Mouse (Mus musculus) liver, embryonic 13.5 days (tissue): Measurements from ENCODE around the gene Dmgdh. TPM values are rescaled to one million over a fixed set of nuclear protein-coding genes. Genes with fewer than 3 reads are reported as not detected.

ENCODE experiments used
- ATAC-seq: fragments of 200-750 bp; cut with Nextera tagmentation; 2 replicates; pipeline ENCODE4 v1.8.0; 2017; ENCODE audit warnings: low read depth, mild to moderate bottlenecking, moderate number of reproducible peaks, moderate library complexity
- DNase-seq: peaks from one replicate; pipeline ENCODE4 v3.0.0; 2022
- H3K27ac ChIP-seq: fragments of 300-500 bp; sonication (generic); 2 replicates; pipeline ENCODE4 v1.5.1; 2015; ENCODE audit warnings: moderate library complexity, mild to moderate bottlenecking, inconsistent platforms
- H3K27me3 ChIP-seq: fragments of 300-500 bp; sonication (generic); 2 replicates; pipeline ENCODE4 v1.6.1; 2015; ENCODE audit warnings: mild to moderate bottlenecking, inconsistent platforms
- H3K36me3 ChIP-seq: fragments of 300-500 bp; sonication (generic); 2 replicates; pipeline ENCODE4 v1.6.1; 2015; ENCODE audit warnings: mild to moderate bottlenecking, inconsistent platforms
- H3K4me1 ChIP-seq: fragments of 300-500 bp; sonication (generic); replicated peaks from 2 replicates; pipeline ENCODE4 v1.6.1; 2015; ENCODE audit warnings: inconsistent platforms
- H3K4me2 ChIP-seq: fragments of 300-500 bp; sonication (generic); 2 replicates; pipeline ENCODE4 v1.6.1; 2015; ENCODE audit warnings: inconsistent platforms, mild to moderate bottlenecking, moderate library complexity
- H3K4me3 ChIP-seq: fragments of 300-500 bp; sonication (generic); replicated peaks from 2 replicates; pipeline ENCODE4 v1.5.1; 2015; ENCODE audit warnings: mild to moderate bottlenecking, inconsistent platforms
- H3K9ac ChIP-seq: fragments of 300-500 bp; sonication (generic); 2 replicates; pipeline ENCODE4 v1.6.1; 2015; ENCODE audit warnings: mild to moderate bottlenecking, inconsistent platforms
- H3K9me3 ChIP-seq: fragments of 300-500 bp; sonication (generic); replicated peaks from 2 replicates; pipeline ENCODE4 v1.6.1; 2016; ENCODE audit warnings: inconsistent platforms
- WGBS: fragments of 180-500 bp; shearing (Covaris S2); methylation state at CpG from one replicate; pipeline ENCODE4 v1.1.7; 2015; ENCODE audit not compliant: insufficient replicate concordance; 5-methylcytosine and 5-hydroxymethylcytosine counted together
- polyA plus RNA-seq: library from polyadenylated mRNA; unstranded; fragments of >200 nt; fragmentation: Nextera tagmentation; extraction: Ambion mirVana; gene quantifications from 2 replicates; pipeline ENCODE4 v1.2.1, GENCODE M21; 2015

The Dmgdh gene
- polyA plus RNA-seq, 1 experiment from 2014 or later = 10.1 TPM

GRCm38 (mm10) chr13:93710325-93710724 is 36.1 kb downstream of the Dmgdh start:
- Histone ChIP-seq H3K4me1 (no peaks in the 10 kb centered on the region), H3K9ac (no peak overlapping the region), H3K36me3 (no peaks in the 10 kb centered on the region; the same call in 1 of the 2 replicates), H3K4me3 (no peak overlapping the region), H3K9me3 (no peaks in the 10 kb centered on the region), H3K27me3 (no peaks in the 10 kb centered on the region), H3K4me2 (no peak overlapping the region), H3K27ac (0 out of 2 replicates have a peak overlapping the region, but pooled peaks have one; percentile 29)
- ATAC-seq = no peak
- DNase-seq = no peak
- 70% methylated on average over 4 of the region's 4 CpGs for WGBS

- Histone ChIP-seq H3K9ac (no peak overlapping the region), H3K27me3 (no peaks in the 10 kb centered on the region), H3K4me2 (no peak overlapping the region), H3K9me3 (no peaks in the 10 kb centered on the region), H3K4me1 (no peaks in the 10 kb centered on the region), H3K4me3 (no peak overlapping the region), H3K27ac (no peak overlapping the region), H3K36me3 (no peaks in the 10 kb centered on the region; the same call in 1 of the 2 replicates)
- no peak; the same call in 1 of the 2 replicates for ATAC-seq
- WGBS = 55% methylated on average over 4 of the region's 4 CpGs
- DNase-seq = no peak
Measured at GRCm38 (mm10) chr13:93711226-93711625, 37.0 kb downstream of the Dmgdh start.

GRCm38 (mm10) chr13:93712362-93712761 is 38.1 kb downstream of the Dmgdh start:
- Histone ChIP-seq H3K4me1 (no peaks in the 10 kb centered on the region), H3K27me3 (no peaks in the 10 kb centered on the region), H3K36me3 (no peaks in the 10 kb centered on the region; the same call in 1 of the 2 replicates), H3K4me2 (no peak overlapping the region), H3K9me3 (no peaks in the 10 kb centered on the region), H3K4me3 (no peak overlapping the region), H3K9ac (no peak overlapping the region), H3K27ac (no peak overlapping the region)
- 69% methylated on average over 4 of the region's 4 CpGs for WGBS
- DNase-seq (no peak), ATAC-seq (no peak)

- Histone ChIP-seq H3K4me3 (no peak overlapping the region), H3K27ac (no peak overlapping the region), H3K4me2 (no peak overlapping the region), H3K4me1 (no peaks in the 10 kb centered on the region), H3K9ac (no peak overlapping the region), H3K36me3 (no peaks in the 10 kb centered on the region; the same call in 1 of the 2 replicates), H3K27me3 (no peaks in the 10 kb centered on the region), H3K9me3 (no peaks in the 10 kb centered on the region)
- ATAC-seq (no peak), DNase-seq (no peak)
- WGBS = 73% methylated on average over 3 of the region's 3 CpGs
Measured at GRCm38 (mm10) chr13:93713826-93714225, 39.6 kb downstream of the Dmgdh start.

- Histone ChIP-seq H3K27me3 (no peaks in the 10 kb centered on the region), H3K4me2 (no peak overlapping the region), H3K9me3 (no peaks in the 10 kb centered on the region), H3K4me1 (no peaks in the 10 kb centered on the region), H3K27ac (no peak overlapping the region), H3K4me3 (no peak overlapping the region), H3K36me3 (no peaks in the 10 kb centered on the region), H3K9ac (no peak overlapping the region)
- no peak for ATAC-seq
- 59% methylated on average over 7 of the region's 7 CpGs for WGBS
- no peak for DNase-seq
Measured at GRCm38 (mm10) chr13:93717113-93717512, 42.9 kb downstream of the Dmgdh start.

- no peak for ATAC-seq
- Histone ChIP-seq H3K9me3 (no peaks in the 10 kb centered on the region), H3K9ac (no peak overlapping the region), H3K36me3 (no peaks in the 10 kb centered on the region), H3K4me2 (no peak overlapping the region), H3K27me3 (no peaks in the 10 kb centered on the region), H3K4me3 (no peak overlapping the region), H3K4me1 (no peaks in the 10 kb centered on the region), H3K27ac (no peak overlapping the region)
- 3% methylated on average over 7 of the region's 7 CpGs for WGBS
- DNase-seq = no peak
Measured at GRCm38 (mm10) chr13:93718948-93719347, 44.7 kb downstream of the Dmgdh start.

GRCm38 (mm10) chr13:93721916-93722315 is 47.7 kb downstream of the Dmgdh start:
- no peak overlapping the region for H3K4me2 ChIP-seq
- no peaks in the 10 kb centered on the region for H3K27me3 ChIP-seq
- H3K27ac ChIP-seq = no peak overlapping the region
- H3K4me1 ChIP-seq = no peaks in the 10 kb centered on the region
- H3K9ac ChIP-seq = no peak overlapping the region
- 67% methylated on average over 4 of the region's 4 CpGs for WGBS
- H3K36me3 ChIP-seq = no peaks in the 10 kb centered on the region
- no peak overlapping the region for H3K4me3 ChIP-seq
- H3K9me3 ChIP-seq = no peaks in the 10 kb centered on the region
- no peak for DNase-seq
- no peak for ATAC-seq

GRCm38 (mm10) chr13:93723455-93723854 is 49.2 kb downstream of the Dmgdh start:
- Histone ChIP-seq H3K27ac (no peak overlapping the region), H3K4me1 (no peaks in the 10 kb centered on the region), H3K27me3 (no peaks in the 10 kb centered on the region), H3K4me3 (no peak overlapping the region), H3K9ac (no peak overlapping the region), H3K9me3 (no peaks in the 10 kb centered on the region), H3K4me2 (no peak overlapping the region), H3K36me3 (no peaks in the 10 kb centered on the region)
- WGBS = 66% methylated on average over 3 of the region's 3 CpGs
- no peak for ATAC-seq
- DNase-seq = no peak

- Histone ChIP-seq H3K4me3 (no peak overlapping the region), H3K36me3 (no peaks in the 10 kb centered on the region), H3K9ac (no peak overlapping the region), H3K27me3 (no peaks in the 10 kb centered on the region), H3K9me3 (no peaks in the 10 kb centered on the region), H3K4me2 (no peak overlapping the region), H3K27ac (no peak overlapping the region), H3K4me1 (no peaks in the 10 kb centered on the region)
- DNase-seq (no peak), ATAC-seq (no peak)
- WGBS = 19% methylated on average over 2 of the region's 2 CpGs
Measured at GRCm38 (mm10) chr13:93724206-93724605, 50.0 kb downstream of the Dmgdh start.

- DNase-seq (no peak), ATAC-seq (no peak)
- no peak overlapping the region for H3K9ac ChIP-seq
- H3K27me3 ChIP-seq = no peaks in the 10 kb centered on the region
- 61% methylated on average over 5 of the region's 5 CpGs for WGBS
- no peak overlapping the region for H3K27ac ChIP-seq
- no peaks in the 10 kb centered on the region for H3K9me3 ChIP-seq
- H3K4me3 ChIP-seq = no peak overlapping the region
- no peak overlapping the region for H3K4me2 ChIP-seq
- no peaks in the 10 kb centered on the region for H3K36me3 ChIP-seq
- no peaks in the 10 kb centered on the region for H3K4me1 ChIP-seq
Measured at GRCm38 (mm10) chr13:93735131-93735636, 61.0 kb downstream of the Dmgdh start.

- no peaks in the 10 kb centered on the region for H3K27me3 ChIP-seq
- no peaks in the 10 kb centered on the region for H3K36me3 ChIP-seq
- no peak overlapping the region for H3K4me2 ChIP-seq
- no peak overlapping the region for H3K4me3 ChIP-seq
- no peak overlapping the region for H3K27ac ChIP-seq
- DNase-seq (no peak), ATAC-seq (no peak)
- 71% methylated on average over 8 of the region's 8 CpGs for WGBS
- no peaks in the 10 kb centered on the region for H3K9me3 ChIP-seq
- H3K9ac ChIP-seq = no peak overlapping the region
- no peaks in the 10 kb centered on the region for H3K4me1 ChIP-seq
Measured at GRCm38 (mm10) chr13:93744118-93744517, 69.9 kb downstream of the Dmgdh start.

GRCm38 (mm10) chr13:93752597-93753400 is 78.6 kb downstream of the Dmgdh start:
- no peaks in the 10 kb centered on the region for H3K36me3 ChIP-seq
- H3K4me3 ChIP-seq = no peak overlapping the region
- 66% methylated on average over 14 of the region's 14 CpGs for WGBS
- no peak for ATAC-seq
- H3K4me1 ChIP-seq = 0 out of 2 replicates have a peak, but pooled peaks cover 4% of the 10 kb centered on the region
- no peak overlapping the region for H3K9ac ChIP-seq
- no peak overlapping the region for H3K4me2 ChIP-seq
- no peaks in the 10 kb centered on the region for H3K9me3 ChIP-seq
- H3K27ac ChIP-seq = no peak overlapping the region
- DNase-seq = no peak
- no peaks in the 10 kb centered on the region for H3K27me3 ChIP-seq
